In the genomic region with DNA sequence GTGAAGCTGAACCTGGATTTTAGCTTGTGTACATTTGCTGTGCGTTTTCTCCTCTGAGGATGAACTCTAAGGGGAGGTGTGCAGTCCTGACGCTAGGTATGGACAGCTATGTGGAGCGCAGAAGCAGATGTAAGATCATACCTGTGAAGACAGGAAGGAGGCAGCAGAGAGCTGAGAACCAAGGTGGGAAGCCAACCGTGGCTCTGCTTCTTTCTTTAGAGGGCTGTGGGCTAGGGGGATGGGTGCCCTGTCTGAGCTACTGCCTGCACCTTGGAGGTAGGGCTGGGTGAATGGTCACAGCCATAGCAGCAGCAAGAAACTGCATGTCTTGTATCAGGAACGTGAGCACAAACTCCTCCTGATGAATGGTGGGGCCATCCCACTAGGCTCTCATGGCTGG, we compare ENCODE assay signal across 8 mouse cellular contexts.
DNase-seq lines count a peak whose midpoint lies in the region; ATAC-seq and TF ChIP-seq lines count a peak whose summit lies in the region.
"Had no signal": no experiment of that assay in that cellular context is flagged by ENCODE, and none has a peak within 500 bp of the region (broad histone marks: within the 10 kb centered on the region; RNA-seq: fewer than 3 reads in every experiment).

No protein-coding gene starts in this region.

- no peaks in the 10 kb centered on the region for H3K27me3 ChIP-seq in Patski
- no peaks in the 10 kb centered on the region; the same call in 1 of the 2 replicates for H3K27me3 ChIP-seq in embryonic facial prominence, embryonic 11.5 days (ENCODE audit: control insufficient read depth, insufficient read depth, low read length)
- H3K27me3 ChIP-seq: limb, embryonic 15.5 days had no signal

- peak; percentile 73 for TF ChIP-seq CTCF in layer of hippocampus, adult 2 months (conservative IDR thresholded peaks at IDR 0.05)
- TF ChIP-seq CTCF in Patski (IDR thresholded peaks at IDR 0.05): peak; percentile 45

- H3K4me1 ChIP-seq in embryonic facial prominence, embryonic 11.5 days (ENCODE audit: control insufficient read depth, insufficient read depth, low read length): no peaks in the 10 kb centered on the region
- H3K4me1 ChIP-seq: limb, embryonic 15.5 days had no signal

- H3K4me3 ChIP-seq in layer of hippocampus, adult 2 months: no peak overlapping the region
- no peak overlapping the region for H3K4me3 ChIP-seq in embryonic facial prominence, embryonic 11.5 days (ENCODE audit: low read depth, low read length)
- H3K4me3 ChIP-seq: limb, embryonic 15.5 days had no signal

- no peaks in the 10 kb centered on the region for H3K9me3 ChIP-seq in embryonic facial prominence, embryonic 11.5 days (replicated peaks; ENCODE audit: control insufficient read depth, low read length)
- H3K9me3 ChIP-seq: limb, embryonic 15.5 days had no signal

- 29% methylated on average over 5 of the region's 5 CpGs for WGBS in embryonic facial prominence, embryonic 11.5 days

- no peak for ATAC-seq in Patski
- ATAC-seq in embryonic facial prominence, embryonic 11.5 days (replicated peaks; ENCODE audit: insufficient number of reproducible peaks, low FRiP score, low TSS enrichment, low read depth): no peak

- no peak overlapping the region for H3K4me2 ChIP-seq in embryonic facial prominence, embryonic 11.5 days (ENCODE audit: low read depth, low read length)
- H3K4me2 ChIP-seq: limb, embryonic 15.5 days had no signal

- DNase-seq in layer of hippocampus, adult 2 months (ENCODE audit: low spot score in 2 of 2): no peak
- DNase-seq in layer of hippocampus, adult 9-10 months (ENCODE audit: low spot score): no peak
- DNase-seq in Patski (ENCODE audit: low read depth, low spot score): no peak
- DNase-seq in embryonic facial prominence, embryonic 11.5 days (ENCODE audit: low spot score): peak; percentile 53
- peak; percentile 56 to 72 for DNase-seq in kidney, postnatal 4 days
- DNase-seq in layer of hippocampus, postnatal 10 days (ENCODE audit: low spot score in 2 of 2): no peak
- DNase-seq in T-cell, adult 2 months (ENCODE audit: low spot score): no peak

- H3K27ac ChIP-seq in layer of hippocampus, adult 2 months: no peak overlapping the region
- no peak overlapping the region for H3K27ac ChIP-seq in embryonic facial prominence, embryonic 11.5 days (replicated peaks; ENCODE audit: low read depth, low read length)
- H3K27ac ChIP-seq: limb, embryonic 15.5 days had no signal

- CTCF ChIA-PET in Patski (lab: Charles Lee): interaction anchor here (1.1 kb wide), 1 partner anchor 13 kb away, joined by 3 read pairs; no protein-coding TSS in a partner anchor

- H3K36me3 ChIP-seq in embryonic facial prominence, embryonic 11.5 days (replicated peaks; ENCODE audit: control insufficient read depth, insufficient read depth, low read depth, low read length): no peaks in the 10 kb centered on the region
- H3K36me3 ChIP-seq: limb, embryonic 15.5 days had no signal

- H3K9ac ChIP-seq in embryonic facial prominence, embryonic 11.5 days (replicated peaks; ENCODE audit: low read length): no peak overlapping the region
- H3K9ac ChIP-seq: limb, embryonic 15.5 days had no signal

- POLR2A ChIA-PET in Patski (lab: Charles Lee): no interaction called here

- in situ Hi-C loops in Patski (cut with MboI; ENCODE audit: low pct_unique_long_range_greater_than_20kb): no loop called here

Comparison
In these comparisons a context has a peak if more than half of its experiments do, and no peak if none do; other contexts are left out.
1. DNase-seq: peak in embryonic facial prominence, embryonic 11.5 days (single experiment) and kidney, postnatal 4 days (2 of 2); none in layer of hippocampus, adult 2 months (0 of 2), layer of hippocampus, adult 9-10 months (single experiment), Patski (single experiment), layer of hippocampus, postnatal 10 days (0 of 2) and T-cell, adult 2 months (single experiment).